Mouse (Mus musculus) ES-CJ7 (cell line): ENCODE data around the gene Rab3gap1.

Experiments
- DNase-seq: peaks from one replicate; pipeline ENCODE4 v3.0.0; 2011; ENCODE audit warnings: low read depth, low spot score

The Rab3gap1 gene

DNA sequence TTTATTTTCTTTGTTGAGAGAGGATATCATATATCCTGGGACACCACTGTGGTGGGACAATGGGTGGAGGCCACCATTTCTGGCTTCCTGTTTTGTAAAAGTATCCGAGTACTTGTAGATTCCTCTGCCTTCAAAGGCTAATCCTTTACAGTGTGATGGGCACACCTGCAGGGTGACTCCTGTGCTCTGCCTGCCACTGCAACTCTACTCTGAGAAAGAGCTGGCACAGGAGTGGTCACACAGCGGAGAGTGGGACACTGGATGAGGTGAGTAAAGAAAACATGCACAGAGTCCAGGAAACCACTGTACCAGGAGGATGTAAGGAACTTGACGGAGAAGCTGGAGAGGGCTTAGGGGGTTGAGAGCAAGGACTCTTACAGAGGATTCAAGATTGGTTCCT, 113.7 kb downstream of the Rab3gap1 start:
- DNase-seq: no peak

DNA sequence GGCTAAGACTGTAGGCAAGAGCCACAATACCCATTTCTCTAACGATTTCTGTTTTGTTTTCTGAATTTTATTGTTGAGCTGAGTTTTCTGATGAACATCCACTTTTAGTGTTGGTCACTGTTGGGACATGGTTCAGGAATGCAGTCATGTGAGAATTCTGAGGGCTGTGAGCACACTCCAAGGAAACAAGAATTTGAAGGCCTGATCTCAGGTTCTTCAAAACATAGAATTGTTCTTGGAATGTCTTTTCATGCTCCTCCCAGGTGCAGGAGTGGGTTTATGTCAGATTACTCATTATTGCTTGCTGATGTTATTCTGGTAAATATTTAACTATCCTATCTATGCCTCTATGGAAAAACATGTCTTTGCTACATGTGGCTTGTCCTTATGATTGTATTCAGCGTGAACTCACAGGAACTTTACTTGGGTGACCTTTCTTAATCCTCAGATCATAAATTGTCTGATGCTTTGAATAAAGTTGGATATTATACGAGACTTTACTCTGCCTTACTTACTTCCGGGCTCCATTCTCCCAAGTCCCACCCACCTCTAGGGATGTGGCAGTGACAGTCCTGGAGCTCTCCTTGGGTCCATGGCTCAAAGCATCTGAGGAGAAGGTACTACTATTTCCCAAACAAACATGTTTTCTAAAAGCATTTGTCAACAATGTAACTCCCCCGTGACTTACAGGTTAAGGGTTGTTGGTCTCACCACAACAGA, 114.9 kb downstream of the Rab3gap1 start:
- DNase-seq: no peak

DNA sequence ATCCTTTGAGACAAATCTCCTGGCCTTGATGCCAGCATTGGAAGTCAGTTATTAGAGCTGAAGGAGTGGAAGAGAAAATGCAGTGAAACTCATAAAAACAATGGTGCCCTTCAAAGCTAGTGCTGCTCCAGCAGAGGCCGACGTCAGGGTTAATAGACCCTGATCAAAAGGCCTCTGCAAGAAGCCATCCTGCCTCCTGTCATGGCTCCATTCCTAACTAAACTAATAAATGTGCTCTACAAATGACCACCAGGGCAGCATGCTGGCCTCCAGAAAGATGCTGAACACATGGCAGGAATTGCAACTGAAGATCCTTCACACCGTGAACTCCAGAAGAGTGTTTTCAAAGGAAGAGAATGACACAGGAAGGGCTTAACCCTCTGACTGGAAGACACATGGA, 116.8 kb downstream of the Rab3gap1 start:
- DNase-seq: no peak

DNA sequence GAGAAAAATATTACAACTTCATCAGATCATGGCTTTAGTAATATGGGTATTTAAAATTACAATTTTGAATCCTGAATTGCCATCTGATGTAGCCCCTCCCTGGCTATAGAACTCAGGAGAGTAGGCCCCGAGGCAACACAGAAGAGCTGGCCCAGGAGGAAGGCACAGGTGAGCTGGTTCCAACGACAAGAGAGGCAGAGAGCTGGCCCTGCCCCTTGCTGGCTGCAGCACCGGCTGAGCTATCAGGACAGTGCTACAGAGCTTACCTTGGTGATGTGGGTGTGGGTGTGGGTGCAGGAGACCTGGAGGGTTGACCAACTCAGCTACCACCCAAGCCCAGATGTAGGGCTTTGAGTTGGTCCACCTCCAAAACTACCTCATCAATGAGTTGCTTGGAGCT, 119.7 kb downstream of the Rab3gap1 start:
- no peak for DNase-seq

DNA sequence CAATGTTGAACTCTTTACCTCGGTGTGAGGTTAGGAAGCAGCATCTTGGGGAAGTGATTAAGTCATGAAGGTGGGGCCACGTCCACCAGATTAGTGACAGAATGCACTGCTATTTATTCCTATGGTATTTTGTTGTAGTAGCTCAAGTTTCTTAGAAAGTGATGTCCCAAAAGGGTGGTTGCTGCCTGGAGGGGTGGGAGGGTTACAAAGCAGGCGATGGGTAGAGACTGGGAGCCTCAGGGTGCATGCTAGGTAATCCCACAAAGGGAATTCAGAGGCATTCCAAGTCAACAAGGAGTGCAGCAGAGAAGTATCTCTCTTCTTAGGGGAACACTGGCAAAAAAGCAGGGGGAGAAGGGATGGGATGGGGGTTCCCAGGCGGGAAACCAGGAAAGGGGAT, 120.8 kb downstream of the Rab3gap1 start:
- no peak for DNase-seq

DNA sequence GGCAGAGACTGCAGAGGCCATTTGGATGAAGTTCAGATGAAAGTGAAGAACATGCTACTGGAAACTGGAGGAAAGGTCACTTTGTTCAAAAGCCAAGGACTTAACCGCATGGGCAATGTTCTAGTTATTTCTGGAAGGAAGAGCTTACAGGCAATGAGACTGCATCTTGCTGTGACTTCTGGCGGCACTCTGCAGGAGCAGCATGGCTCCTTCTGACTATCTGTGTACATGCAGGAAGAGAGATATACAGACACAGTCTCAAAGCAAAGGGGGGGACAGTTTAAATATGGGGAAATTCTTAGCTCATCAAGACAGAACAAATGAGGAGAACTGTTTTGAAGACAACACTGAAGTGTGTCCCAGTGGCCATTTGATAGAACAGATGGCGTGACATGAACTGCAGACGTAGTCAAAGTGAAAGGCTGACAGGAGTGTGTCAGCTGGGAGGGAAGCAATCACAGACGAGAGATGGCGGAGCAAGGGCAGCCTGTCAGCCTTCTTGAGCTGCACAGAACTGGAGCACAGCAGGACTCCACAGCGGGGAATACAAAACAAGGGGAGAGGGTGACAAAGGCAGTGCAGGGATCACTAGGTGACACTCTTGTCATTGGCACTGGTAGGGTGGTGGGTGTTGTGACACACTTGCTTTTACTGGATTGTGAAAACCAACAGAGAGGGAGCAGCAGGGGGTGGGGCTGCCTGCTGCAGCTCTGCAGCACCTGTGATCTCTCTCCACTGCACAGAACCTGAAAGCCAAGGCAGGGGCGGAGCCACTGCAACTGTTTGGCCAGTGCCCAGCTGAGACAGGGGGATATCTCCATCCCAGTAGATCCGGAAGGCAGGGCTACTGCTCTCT, 121.5 kb downstream of the Rab3gap1 start:
- DNase-seq: peak; percentile 39
